Mouse (Mus musculus) heart, postnatal 0 days (tissue): Measurements from ENCODE around the gene B4galnt4.

ENCODE experiments used
- CTCF ChIP-seq: IDR thresholded peaks from 2 replicates; pipeline ENCODE4 v1.5.1; 2016; ENCODE audit warnings: antibody characterized with exemption, control low read depth, low read depth
- EP300 ChIP-seq: IDR thresholded peaks from 2 replicates; pipeline ENCODE4 v1.6.1; 2016; ENCODE audit warnings: antibody characterized with exemption, low read depth

DNA sequence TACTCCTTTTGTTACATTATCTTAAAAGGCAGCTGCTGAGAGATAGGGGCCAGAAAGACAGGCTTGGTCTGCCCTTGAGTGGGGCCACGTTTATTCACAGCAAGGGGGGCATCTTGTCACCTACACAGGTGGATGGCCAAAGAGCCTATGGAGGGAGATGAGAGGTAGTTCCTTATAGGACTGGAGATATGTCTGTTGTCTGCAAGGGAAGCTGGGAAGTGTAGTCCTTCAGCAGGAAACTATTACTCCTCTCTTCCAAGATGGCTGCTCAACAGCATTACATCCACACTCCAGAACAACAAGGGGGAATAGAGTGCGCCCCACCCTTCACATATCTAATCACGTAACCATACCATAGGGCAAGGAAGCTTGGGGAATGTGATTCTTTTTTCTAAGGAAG lies 58.6 kb downstream of the B4galnt4 start:
- TF ChIP-seq CTCF (no peak), EP300 (no peak)
